Mouse (Mus musculus) liver (tissue): Measurements from ENCODE around the gene Nedd9.
A peak's percentile ranks its signal among the peaks of the same experiment; 100 is the strongest.

ENCODE experiments used
- DNase-seq: peaks from one replicate; pipeline ENCODE4 v3.0.0-alpha.2; 2020; ENCODE audit warnings: mixed read lengths

Nedd9 gene

GRCm38 (mm10) chr13:41491522-41491921, 4.4 kb upstream of the Nedd9 start:
- DNase-seq: no peak

GRCm38 (mm10) chr13:41490282-41490681, 3.1 kb upstream of the Nedd9 start:
- DNase-seq: no peak

- no peak for DNase-seq
Measured at GRCm38 (mm10) chr13:41489705-41490275, 2.6 kb upstream of the Nedd9 start.

DNA sequence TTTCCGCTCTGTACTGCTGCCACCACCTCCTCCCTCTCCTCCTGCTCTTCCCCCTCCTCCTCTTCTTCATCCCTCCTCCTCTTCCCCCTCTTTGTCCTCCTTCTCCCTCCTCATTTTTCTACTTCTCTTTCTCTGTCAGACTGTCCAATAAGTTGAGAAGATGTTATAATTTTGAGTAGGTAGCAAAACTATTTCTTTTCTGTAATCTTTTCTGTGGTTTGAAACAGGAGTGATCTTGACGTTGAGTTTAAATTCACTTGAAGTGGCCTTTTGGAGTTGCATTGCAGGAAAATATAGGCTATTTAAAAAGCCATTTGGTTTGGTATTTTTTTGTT, 214 bp upstream of the Nedd9 start:
- no peak for DNase-seq

DNA sequence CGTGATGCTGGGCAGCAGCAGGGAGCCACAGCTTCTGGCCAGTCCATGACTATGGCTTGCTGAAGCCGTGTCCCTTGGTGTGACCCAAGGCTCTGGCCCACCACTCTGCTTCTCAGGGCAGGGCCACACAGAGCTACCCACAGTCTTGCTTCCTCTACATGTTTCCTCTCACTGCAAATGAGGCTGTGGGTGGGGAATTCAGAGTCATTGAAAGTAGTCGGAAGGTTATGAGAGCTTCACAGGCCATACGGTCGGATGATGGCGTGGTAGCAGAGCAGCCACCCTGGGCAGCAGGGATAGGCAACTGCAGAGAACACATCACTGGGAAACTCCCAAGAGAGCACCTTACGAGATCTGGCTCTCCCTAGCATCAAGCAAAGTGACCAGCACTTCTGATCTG, 3.2 kb downstream of the Nedd9 start:
- DNase-seq: no peak

- DNase-seq: no peak
Measured at GRCm38 (mm10) chr13:41482408-41483011, 4.7 kb downstream of the Nedd9 start.

DNA sequence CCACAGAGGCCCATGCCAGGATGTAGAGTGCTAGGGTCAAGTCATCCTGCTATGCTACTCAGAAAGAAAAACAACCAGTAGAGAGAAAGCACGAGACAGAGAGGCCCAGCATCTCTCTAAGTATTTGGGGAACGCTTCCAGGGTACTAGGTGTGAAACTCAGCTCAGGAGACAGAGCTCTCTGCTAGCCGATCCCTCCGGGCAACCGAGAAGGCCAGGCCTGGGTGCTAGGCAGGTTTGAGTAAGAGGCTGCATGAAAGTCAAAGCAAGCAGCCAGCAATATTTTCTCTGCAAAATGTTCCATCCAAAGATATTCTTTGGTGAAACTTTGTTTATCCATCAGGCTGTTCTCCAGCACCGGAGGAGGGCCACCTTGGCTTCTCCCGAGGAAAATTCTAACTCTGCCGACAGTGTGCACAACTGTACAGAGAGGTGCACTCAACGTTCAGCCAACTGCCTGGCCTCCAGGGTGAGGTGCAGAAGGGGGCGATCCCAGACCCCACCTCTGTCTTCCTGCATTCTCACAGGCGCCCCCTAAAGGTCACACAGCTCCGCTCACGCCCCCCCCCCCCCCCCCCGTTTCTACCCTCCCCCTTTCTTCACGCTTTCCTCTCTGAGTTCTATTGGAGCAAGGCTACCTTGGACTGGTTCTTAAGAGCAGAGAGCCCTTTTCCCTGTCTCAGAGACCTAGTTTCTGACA, 7.3 kb downstream of the Nedd9 start:
- no peak for DNase-seq

- no peak for DNase-seq
Measured at GRCm38 (mm10) chr13:41476216-41476615, 10.9 kb downstream of the Nedd9 start.

GRCm38 (mm10) chr13:41474365-41474764, 12.8 kb downstream of the Nedd9 start:
- no peak for DNase-seq

- DNase-seq: no peak
Measured at GRCm38 (mm10) chr13:41473504-41473903, 13.7 kb downstream of the Nedd9 start.

DNA sequence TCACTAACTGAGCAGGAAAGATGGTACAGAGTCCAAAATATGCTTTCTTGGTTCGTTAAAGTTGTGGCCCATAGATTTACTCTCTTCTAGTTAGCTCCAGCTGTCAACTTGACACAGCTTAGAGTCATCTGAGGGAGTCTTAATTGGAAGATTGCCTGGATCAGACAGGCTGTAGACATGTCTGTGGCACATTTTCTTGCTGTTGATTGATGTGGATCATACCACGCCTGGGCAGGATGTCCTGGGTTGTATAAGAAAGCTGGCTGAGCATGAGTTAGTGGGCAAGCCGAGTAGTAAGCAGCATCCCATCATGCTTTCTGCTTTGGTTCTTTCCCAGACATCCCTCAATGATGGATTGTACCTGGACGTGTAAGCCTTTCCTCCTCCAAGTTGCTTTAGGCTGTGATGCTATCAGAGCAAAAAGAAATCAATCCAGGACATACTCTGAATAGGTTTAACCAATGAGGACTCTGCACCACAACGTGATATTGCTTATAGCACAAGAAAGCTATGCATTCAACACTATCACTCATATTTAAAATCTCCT, 14.2 kb downstream of the Nedd9 start:
- DNase-seq: no peak

DNA sequence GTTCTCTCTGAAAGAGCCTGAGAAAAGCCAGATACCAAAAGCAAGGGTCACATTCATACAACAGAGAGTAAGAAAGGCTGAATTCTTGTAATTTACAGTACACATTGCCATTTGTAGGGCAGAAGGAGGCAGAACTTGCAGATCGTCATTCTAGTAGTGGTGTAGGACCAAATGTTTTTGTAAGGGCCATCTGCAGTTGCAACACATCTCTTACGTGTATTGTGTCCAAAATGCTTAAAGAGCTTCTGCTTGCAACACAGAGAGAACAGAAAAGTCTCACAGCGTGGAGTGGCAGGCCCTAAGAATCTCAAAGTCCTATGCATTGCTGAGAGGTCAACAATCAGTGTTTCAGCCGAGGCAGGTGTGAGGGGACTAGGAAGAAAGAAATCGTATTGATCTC, 18.9 kb downstream of the Nedd9 start:
- no peak for DNase-seq

- peak; percentile 20 for DNase-seq
Measured at GRCm38 (mm10) chr13:41467036-41467435, 20.1 kb downstream of the Nedd9 start.

DNA sequence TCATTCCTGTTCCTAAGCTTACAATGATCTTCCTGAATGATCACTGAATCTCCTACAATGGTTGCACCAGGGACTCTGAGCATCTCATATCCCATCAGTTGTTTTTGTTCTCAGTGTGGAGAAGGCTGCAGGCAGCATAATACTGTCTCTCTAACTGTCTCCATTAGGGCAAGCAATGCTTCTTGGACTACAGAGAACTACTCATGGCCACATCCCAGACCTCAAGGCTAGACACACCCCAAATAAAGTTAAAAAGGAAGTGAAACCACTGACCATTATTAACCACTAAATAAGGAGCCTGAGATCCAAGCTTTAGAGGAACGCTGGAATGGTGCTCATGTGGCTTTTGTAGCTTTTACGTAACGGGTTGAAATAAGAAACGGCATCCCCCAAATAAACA, 20.5 kb downstream of the Nedd9 start:
- DNase-seq: no peak

GRCm38 (mm10) chr13:41466191-41466590, 21.0 kb downstream of the Nedd9 start:
- DNase-seq: no peak

DNA sequence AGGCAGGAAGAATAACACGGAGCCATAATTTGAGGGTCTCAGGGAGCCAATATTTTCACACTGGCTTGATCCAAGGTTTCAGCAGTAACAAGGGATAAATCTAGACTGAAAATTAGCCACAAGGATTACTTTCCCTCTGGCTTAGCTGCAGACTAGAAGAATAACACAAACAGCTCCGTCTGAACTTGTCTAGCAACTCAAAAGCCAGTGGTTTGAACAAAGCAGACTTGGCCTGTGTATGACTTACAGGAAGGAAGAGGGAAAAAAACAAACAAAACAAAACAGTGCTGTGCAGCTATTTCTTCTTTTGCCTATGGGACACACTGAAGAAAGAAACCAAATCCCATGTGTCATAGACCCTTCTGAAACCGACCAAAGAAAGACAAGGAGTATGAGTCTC, 25.7 kb downstream of the Nedd9 start:
- no peak for DNase-seq

GRCm38 (mm10) chr13:41459683-41460286, 27.4 kb downstream of the Nedd9 start:
- no peak for DNase-seq

- no peak for DNase-seq
Measured at GRCm38 (mm10) chr13:41458709-41459108, 28.5 kb downstream of the Nedd9 start.

- DNase-seq: no peak
Measured at GRCm38 (mm10) chr13:41457798-41458390, 29.3 kb downstream of the Nedd9 start.

DNA sequence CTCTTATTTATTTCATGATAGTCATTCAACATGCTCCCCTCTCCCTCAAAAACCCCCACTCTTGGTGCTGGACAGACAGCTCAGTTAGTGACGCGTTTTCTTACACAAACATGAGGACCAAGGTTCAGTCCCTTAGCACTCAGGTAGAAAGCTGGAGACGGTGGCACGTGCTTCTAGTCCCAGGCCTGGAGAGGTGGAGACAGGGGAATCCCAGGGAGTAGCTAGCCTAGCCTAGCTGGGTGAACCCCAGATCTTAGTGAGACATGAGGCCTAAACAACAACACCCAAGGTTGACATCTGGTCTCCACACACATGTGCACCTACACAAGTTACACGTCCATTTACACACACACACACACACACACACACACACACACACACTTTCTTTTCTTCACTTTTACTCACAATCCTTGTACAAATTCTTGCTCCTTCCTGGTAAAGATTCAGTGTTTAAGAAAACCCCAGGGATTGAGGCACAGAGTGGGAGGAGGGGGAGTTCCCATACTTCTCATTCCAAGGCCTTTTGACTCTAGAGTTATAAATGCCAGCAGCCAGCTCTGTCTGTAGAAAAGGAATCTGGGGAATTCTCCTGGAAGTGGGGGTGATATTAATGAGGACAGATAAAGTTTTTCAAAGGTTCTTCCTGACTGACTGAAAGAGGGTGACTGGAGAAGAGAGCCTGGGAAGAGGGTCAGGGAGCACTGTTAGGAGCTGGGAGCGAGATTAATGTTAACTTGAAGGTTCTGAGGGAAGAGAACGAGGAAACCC, 29.9 kb downstream of the Nedd9 start:
- DNase-seq: no peak

- DNase-seq: no peak
Measured at GRCm38 (mm10) chr13:41456292-41457029, 30.7 kb downstream of the Nedd9 start.
